Mouse (Mus musculus) bone marrow, adult 2 months (tissue): ENCODE data around the gene Atp6v0a2.

ENCODE experiments used
- CTCF ChIP-seq: fragments of 200-500 bp; IDR thresholded peaks from 2 replicates; pipeline ENCODE4 v1.5.1; 2011; ENCODE audit warnings: low read length, control low read depth; ENCODE audit not compliant: control insufficient read depth, insufficient read depth
- POLR2A ChIP-seq: fragments of 200-500 bp; IDR thresholded peaks from 2 replicates; pipeline ENCODE4 v1.6.1; 2011; ENCODE audit warnings: low read depth, mild to moderate bottlenecking, control low read depth, low read length, borderline replicate concordance; ENCODE audit not compliant: control insufficient read depth

DNA sequence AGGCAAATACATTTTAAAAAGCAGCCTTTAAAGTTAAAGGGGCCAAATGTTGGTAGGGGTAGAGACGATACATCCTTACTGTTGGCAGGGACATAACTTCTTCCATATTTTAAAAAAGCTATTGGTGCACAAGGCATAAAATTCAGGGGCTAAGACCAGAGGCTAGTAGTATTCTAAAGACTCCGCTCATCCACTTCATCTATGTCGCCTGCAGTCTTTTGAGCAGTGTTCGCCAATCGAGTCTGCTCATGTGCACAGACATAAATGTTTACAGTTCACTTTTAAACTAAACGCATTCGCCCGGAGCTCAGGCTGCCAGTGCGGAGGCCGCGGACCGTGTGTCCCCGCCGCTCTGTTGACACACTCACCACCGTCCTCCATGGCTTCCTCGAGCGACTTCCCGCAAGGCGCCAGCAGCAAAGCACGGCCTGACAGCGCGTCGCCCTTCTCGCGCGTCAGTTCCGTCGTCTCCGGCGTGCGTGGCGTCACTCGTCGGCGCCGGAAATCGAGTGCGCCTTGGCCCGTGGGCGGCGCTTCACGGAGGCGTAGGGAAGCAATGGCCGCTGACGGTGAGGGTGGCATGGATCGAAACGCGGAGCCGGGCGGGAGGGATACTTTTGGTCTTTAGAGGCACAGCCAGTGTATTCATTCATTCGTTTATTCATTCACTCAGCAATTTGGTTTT, 49.6 kb upstream of the Atp6v0a2 start, which contains the start of the genes Eif2b1 and Gtf2h3:
- TF ChIP-seq POLR2A (peak; percentile 94; the same call in 1 of the 2 replicates), CTCF (no peak)
